Mouse (Mus musculus): ENCODE measurements around the gene Asgr2.
"Not testable (repeated sequence)": the region's sequence is repeated elsewhere in the genome, so short reads cannot be mapped to it uniquely, and the experiment has no call there.

Gene Asgr2

GRCm38 (mm10) chr11:70097396-70097795 is 5.0 kb downstream of the Asgr2 start:
- no peak for DNase-seq

- no peak for DNase-seq
Observed at GRCm38 (mm10) chr11:70099102-70099501, 6.7 kb downstream of the Asgr2 start.

GRCm38 (mm10) chr11:70099809-70100208 is 7.4 kb downstream of the Asgr2 start:
- DNase-seq = no peak

DNA sequence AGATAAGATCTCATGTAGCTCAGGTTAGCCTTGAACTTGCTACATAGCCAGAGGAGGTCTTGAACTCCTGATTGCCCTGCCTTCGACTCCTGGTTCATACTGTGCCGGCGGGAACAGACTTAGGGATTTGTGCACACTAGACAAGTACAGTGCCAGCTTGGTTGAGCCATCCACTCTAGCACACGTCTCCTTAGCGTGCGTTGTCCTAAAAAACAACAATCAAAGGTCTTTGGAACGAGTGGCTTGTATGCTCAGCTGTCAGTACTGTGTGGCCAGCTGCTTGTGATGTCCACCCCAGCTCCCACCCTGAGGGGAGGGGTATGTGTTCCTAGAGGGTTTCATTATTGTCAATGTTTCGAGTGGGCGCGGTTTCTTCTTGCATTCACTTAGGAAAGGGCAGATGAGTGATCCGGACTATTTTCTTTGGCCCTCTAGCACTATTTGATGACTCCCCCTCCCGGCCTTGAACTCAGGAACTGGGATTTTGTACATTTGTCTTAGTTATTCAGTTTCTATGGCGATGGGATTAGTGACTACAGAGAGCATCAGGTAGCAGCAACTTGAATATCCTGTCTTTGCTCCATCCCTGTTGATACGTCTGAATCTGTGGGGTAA is 11.4 kb downstream of the Asgr2 start:
- no peak for DNase-seq

- no peak for DNase-seq
Observed at GRCm38 (mm10) chr11:70107085-70107484, 14.6 kb downstream of the Asgr2 start.

DNA sequence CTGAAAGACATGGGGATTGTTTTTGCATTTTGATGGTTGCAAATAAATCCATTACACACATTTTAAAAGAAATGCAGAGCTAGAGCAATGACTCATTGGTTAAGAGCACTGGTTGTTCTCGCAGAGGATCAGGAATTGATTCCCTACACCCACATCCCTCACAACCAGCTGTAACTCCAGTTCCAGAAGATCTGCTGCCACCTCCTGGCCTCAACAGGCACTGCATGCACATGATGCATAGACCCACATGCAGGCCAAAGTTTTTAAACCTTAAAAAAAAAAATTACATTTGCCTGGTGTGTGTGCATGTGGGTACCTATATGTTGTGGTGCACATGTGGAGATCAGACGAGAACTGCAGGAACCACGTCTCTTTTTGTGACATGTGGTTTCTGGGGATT is 17.7 kb downstream of the Asgr2 start:
- DNase-seq = peak; percentile 34 to 60

GRCm38 (mm10) chr11:70114562-70114961 is 22.1 kb downstream of the Asgr2 start:
- no peak for DNase-seq

DNA sequence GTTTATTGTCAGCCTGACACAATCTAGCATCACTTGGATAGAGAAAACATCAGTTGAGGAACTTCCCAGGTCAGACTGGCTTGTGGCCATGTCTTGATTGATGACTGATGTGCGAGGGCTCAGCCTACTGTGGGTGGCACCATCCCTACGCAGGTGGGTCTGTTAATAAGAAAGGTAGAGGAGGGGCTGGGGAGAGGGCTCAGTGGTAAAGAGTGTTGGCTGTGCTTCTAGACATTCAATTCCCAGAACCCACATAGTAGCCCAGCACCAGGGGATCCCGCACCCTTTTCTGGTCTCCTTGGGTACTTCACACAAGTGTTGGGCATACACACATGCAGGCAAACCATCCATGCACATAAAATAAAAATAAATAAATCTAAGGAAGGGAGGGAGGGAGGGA is 23.5 kb downstream of the Asgr2 start:
- DNase-seq = no peak

- peak; percentile 31 to 46 for DNase-seq
Observed at GRCm38 (mm10) chr11:70129926-70130379, 37.5 kb downstream of the Asgr2 start, which contains the start of gene Mgl2. Gene Mgl2 (plus strand): TSS chr11:70130329.

- not testable (repeated sequence) for DNase-seq
Observed at GRCm38 (mm10) chr11:70135001-70135400, 42.6 kb downstream of the Asgr2 start.

DNA sequence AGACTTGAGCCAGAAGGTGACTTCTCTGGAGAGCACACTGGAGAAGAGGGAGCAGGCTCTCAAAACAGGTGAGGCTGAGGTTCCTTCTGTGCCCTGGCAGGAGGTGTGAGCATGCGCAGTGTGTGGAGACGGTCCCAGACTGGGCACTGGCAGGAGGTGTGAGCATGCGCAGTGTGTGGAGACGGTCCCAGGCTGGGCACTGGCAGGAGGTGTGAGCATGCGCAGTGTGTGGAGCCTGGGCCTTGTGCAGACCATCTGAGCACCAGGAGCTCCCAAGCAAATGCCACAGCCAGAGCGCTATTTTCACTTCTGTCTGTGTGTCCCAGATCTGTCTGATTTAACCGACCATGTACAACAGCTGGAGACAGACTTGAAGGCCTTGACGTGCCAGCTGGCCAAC is 43.5 kb downstream of the Asgr2 start:
- peak; percentile 34 to 35 for DNase-seq

- no peak for DNase-seq
Observed at GRCm38 (mm10) chr11:70139171-70139570, 46.7 kb downstream of the Asgr2 start.

GRCm38 (mm10) chr11:70151072-70151471 is 58.6 kb downstream of the Asgr2 start:
- peak in 1 of 2 experiments; percentile 36 for DNase-seq

Measured in cerebellum, postnatal 14 days (tissue).